Mouse (Mus musculus): ENCODE data around the gene Tspoap1. TPM values are rescaled to one million over a fixed set of nuclear protein-coding genes. Genes with fewer than 3 reads are reported as not detected.

The Tspoap1 gene
- total and polyA plus RNA-seq, 3 experiments = 12.3 to 36.9 (median 12.8) TPM

DNA sequence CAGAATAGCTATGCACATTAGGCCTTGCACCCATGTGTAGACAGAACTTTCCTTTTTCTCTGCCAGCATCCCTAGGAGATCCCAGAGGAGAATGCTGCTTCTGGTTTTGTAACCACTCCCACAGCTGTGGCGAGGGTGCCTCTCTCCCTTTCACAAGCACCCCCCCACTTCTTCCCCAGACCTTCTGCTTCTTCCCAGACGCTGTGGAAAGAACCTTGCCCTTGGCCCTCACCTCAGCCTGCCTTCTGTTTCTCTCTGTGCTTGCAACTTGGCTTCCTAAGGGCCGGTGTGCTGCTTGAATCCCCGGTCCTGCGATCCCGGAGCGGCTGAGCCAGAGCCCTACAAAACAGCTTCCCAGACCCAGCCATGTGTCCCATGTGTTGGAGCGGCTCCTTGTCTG, 9.3 kb upstream of the Tspoap1 start:
- Histone ChIP-seq H3K9ac (ENCODE audit: insufficient read depth, low read depth) (peak overlapping the region; percentile 86), H3K4me1 (ENCODE audit: control insufficient read depth in 1 of 2, insufficient read depth in 2 of 2) (peaks cover 35 to 73% of the 10 kb centered on the region in 2 experiments), H3K79me2 (replicated peaks; ENCODE audit: control insufficient read depth, extremely low read depth, insufficient read depth, poor library complexity, severe bottlenecking) (peaks cover 21% of the 10 kb centered on the region), H3K4me3 (replicated peaks in 1 of 3; ENCODE audit: low read depth in 2 of 3, low read length in 2 of 3, poor library complexity in 1 of 3) (peak overlapping the region; percentile 42 to 58 (median 54)), H3K9me3 (replicated peaks; ENCODE audit: low read length) (no peaks in the 10 kb centered on the region), H3K27me3 (replicated peaks) (no peaks in the 10 kb centered on the region), H3K36me3 (replicated peaks in 1 of 2; ENCODE audit: control insufficient read depth in 1 of 2, insufficient read depth in 1 of 2, low read length in 1 of 2) (peaks cover under 1% of the 10 kb centered on the region in 2 experiments), H3K27ac (ENCODE audit: insufficient read depth, low read depth) (peak overlapping the region; percentile 98), H3K4me2 (ENCODE audit: insufficient read depth, low read depth, poor library complexity, severe bottlenecking) (peak overlapping the region; percentile 86)
- dilution Hi-C loops (cut with MboI; ENCODE audit: extremely low pct_ligation_motif_present, extremely low pct_unique_long_range_greater_than_20kb, low sequenced_read_pairs) = no loop called here
- in situ Hi-C loops (cut with MboI; ENCODE audit: low pct_ligation_motif_present, low pct_unique_long_range_greater_than_20kb, low sequenced_read_pairs) = loop anchor here (5.0 kb wide), 1 partner anchor 89 kb away; the partner anchor contains the start of gene Rnf43
- no peak for TF ChIP-seq GABPA (IDR thresholded peaks at IDR 0.05; ENCODE audit: insufficient replicate concordance, low read depth, low read length)
- TF ChIP-seq USF1 (IDR thresholded peaks at IDR 0.05; ENCODE audit: low read depth, low read length) = no peak
- TF ChIP-seq CHD2 (IDR thresholded peaks at IDR 0.05; ENCODE audit: low read length) = no peak
- TF ChIP-seq MEF2A (IDR thresholded peaks at IDR 0.05; ENCODE audit: borderline replicate concordance, low read depth, low read length) = no peak
- TF ChIP-seq MAFK (IDR thresholded peaks at IDR 0.05; ENCODE audit: insufficient replicate concordance, low read length) = no peak
- TF ChIP-seq JUND (conservative IDR thresholded peaks at IDR 0.05; ENCODE audit: low read depth, low read length) = no peak
- no peak for TF ChIP-seq NELFE (IDR thresholded peaks at IDR 0.05; ENCODE audit: low read depth, low read length)
- TF ChIP-seq TBP (conservative IDR thresholded peaks at IDR 0.05; ENCODE audit: low read depth, low read length) = peak; percentile 75
- DNase-seq (ENCODE audit: extremely low read depth) = peak; percentile 69

DNA sequence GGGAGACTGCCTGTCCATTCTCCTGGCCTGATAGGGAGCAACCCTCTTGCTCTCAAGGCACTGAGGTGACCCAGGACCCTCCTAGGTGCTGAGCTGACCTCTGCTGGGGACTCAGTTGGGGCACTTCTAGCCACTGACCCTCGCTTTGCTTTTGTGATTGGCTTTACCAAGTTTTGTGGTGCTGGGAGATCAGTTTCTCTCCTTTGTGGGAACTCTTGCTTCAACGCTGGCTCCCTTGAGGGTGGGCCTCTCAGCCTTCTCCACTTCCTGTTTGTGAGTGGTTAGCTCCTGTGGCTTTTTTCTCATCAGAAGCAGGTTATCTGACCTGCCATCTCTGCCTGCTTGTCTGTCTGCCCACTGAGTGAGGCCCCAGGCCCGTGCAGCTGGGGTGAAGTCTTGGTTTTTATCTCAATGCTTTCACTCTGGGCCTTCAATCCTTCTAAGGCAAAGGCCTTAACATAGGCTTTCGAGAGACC, 8.8 kb upstream of the Tspoap1 start:
- peak overlapping the region; percentile 98 for H3K27ac ChIP-seq (ENCODE audit: insufficient read depth, low read depth)
- peaks cover 31 to 68% of the 10 kb centered on the region in 2 experiments for H3K4me1 ChIP-seq (ENCODE audit: control insufficient read depth in 1 of 2, insufficient read depth in 2 of 2)

DNA sequence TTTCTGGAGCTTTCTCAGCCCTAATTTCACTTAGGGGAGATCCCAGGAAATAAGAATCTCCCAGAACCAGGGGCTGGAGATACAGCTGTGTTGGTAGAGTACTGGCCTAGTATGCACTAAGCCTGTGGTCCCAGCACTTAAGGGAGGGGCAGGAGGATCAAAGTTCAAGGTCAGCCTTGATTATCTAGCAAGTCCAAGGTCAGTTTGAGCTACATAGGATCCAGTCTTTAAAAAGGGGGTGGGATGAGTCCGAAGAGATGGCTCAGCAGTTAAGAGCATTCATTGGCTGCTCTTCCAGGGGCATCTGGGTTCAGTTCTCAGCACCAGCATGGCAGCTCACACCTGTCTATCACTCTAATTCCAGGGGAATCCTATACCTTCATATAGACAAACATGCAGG, 8.0 kb upstream of the Tspoap1 start:
- Histone ChIP-seq H3K4me3 (replicated peaks in 1 of 3; ENCODE audit: low read depth in 2 of 3, low read length in 2 of 3, poor library complexity in 1 of 3) (peak overlapping the region; percentile 20 to 54 (median 42)), H3K4me1 (ENCODE audit: control insufficient read depth in 1 of 2, insufficient read depth in 2 of 2) (peaks cover 24 to 61% of the 10 kb centered on the region in 2 experiments), H3K79me2 (replicated peaks; ENCODE audit: control insufficient read depth, extremely low read depth, insufficient read depth, poor library complexity, severe bottlenecking) (peaks cover 32% of the 10 kb centered on the region), H3K9me3 (replicated peaks; ENCODE audit: low read length) (no peaks in the 10 kb centered on the region), H3K36me3 (replicated peaks in 1 of 2; ENCODE audit: control insufficient read depth in 1 of 2, insufficient read depth in 1 of 2, low read length in 1 of 2) (peaks cover 12 to 14% of the 10 kb centered on the region in 2 experiments), H3K9ac (ENCODE audit: insufficient read depth, low read depth) (peak overlapping the region; percentile 86), H3K4me2 (ENCODE audit: insufficient read depth, low read depth, poor library complexity, severe bottlenecking) (peak overlapping the region; percentile 86), H3K27me3 (replicated peaks) (no peaks in the 10 kb centered on the region), H3K27ac (ENCODE audit: insufficient read depth, low read depth) (peak overlapping the region; percentile 98)
- peak; percentile 57 for DNase-seq (ENCODE audit: extremely low read depth)
- dilution Hi-C loops (cut with MboI; ENCODE audit: extremely low pct_ligation_motif_present, extremely low pct_unique_long_range_greater_than_20kb, low sequenced_read_pairs) = no loop called here
- TF ChIP-seq IRF4 (IDR thresholded peaks at IDR 0.05; ENCODE audit: low read depth, low read length) = no peak
- TF ChIP-seq POLR2A (IDR thresholded peaks at IDR 0.05; ENCODE audit: low read depth, low read length) = peak; percentile 46
- no peak for TF ChIP-seq POLR2AphosphoS2 (IDR thresholded peaks at IDR 0.05; ENCODE audit: low read depth, low read length)
- TF ChIP-seq TBP (conservative IDR thresholded peaks at IDR 0.05; ENCODE audit: low read depth, low read length) = peak; percentile 74
- in situ Hi-C loops (cut with MboI; ENCODE audit: low pct_ligation_motif_present, low pct_unique_long_range_greater_than_20kb, low sequenced_read_pairs) = loop anchor here (5.0 kb wide), 1 partner anchor 90 kb away; the partner anchor contains the start of gene Rnf43

More for the DNA sequence above, 8.8 kb upstream of the Tspoap1 start:
- Histone ChIP-seq H3K4me2 (ENCODE audit: insufficient read depth, low read depth, poor library complexity, severe bottlenecking) (peak overlapping the region; percentile 86), H3K79me2 (replicated peaks; ENCODE audit: control insufficient read depth, extremely low read depth, insufficient read depth, poor library complexity, severe bottlenecking) (peaks cover 26% of the 10 kb centered on the region), H3K9ac (ENCODE audit: insufficient read depth, low read depth) (peak overlapping the region; percentile 86), H3K9me3 (replicated peaks; ENCODE audit: low read length) (no peaks in the 10 kb centered on the region), H3K27me3 (replicated peaks) (no peaks in the 10 kb centered on the region), H3K36me3 (replicated peaks in 1 of 2; ENCODE audit: control insufficient read depth in 1 of 2, insufficient read depth in 1 of 2, low read length in 1 of 2) (peaks cover 4 to 6% of the 10 kb centered on the region in 2 experiments), H3K4me3 (replicated peaks in 1 of 3; ENCODE audit: low read depth in 2 of 3, low read length in 2 of 3, poor library complexity in 1 of 3) (peak overlapping the region; percentile 42 to 58 (median 54))
- DNase-seq (ENCODE audit: extremely low read depth) = peak; percentile 90
- in situ Hi-C loops (cut with MboI; ENCODE audit: low pct_ligation_motif_present, low pct_unique_long_range_greater_than_20kb, low sequenced_read_pairs) = loop anchor here (5.0 kb wide), 1 partner anchor 89 kb away; the partner anchor contains the start of gene Rnf43
- TF ChIP-seq POLR2A (IDR thresholded peaks at IDR 0.05; ENCODE audit: low read depth, low read length) = peak; percentile 65
- peak; percentile 93 for TF ChIP-seq TBP (conservative IDR thresholded peaks at IDR 0.05; ENCODE audit: low read depth, low read length)
- no peak for TF ChIP-seq EP300 (IDR thresholded peaks at IDR 0.05; ENCODE audit: low read length)
- dilution Hi-C loops (cut with MboI; ENCODE audit: extremely low pct_ligation_motif_present, extremely low pct_unique_long_range_greater_than_20kb, low sequenced_read_pairs) = no loop called here

Measured in CH12.LX (cell line).